Mouse (Mus musculus): ENCODE results near the gene Nradd.
A peak's percentile ranks its signal among the peaks of the same experiment; 100 is the strongest.

- TF ChIP-seq CTCF (IDR thresholded peaks at IDR 0.05 in 2 of 3, conservative IDR thresholded peaks at IDR 0.05 in 1 of 3; ENCODE audit: control insufficient read depth in 1 of 3, insufficient read depth in 1 of 3, low read depth in 2 of 3, low read length in 3 of 3, poor library complexity in 1 of 3, severe bottlenecking in 1 of 3) (peak; percentile 80 to 93 (median 87)), ZC3H11A (IDR thresholded peaks at IDR 0.05; ENCODE audit: low read depth, low read length) (peak; percentile 72), NELFE (IDR thresholded peaks at IDR 0.05; ENCODE audit: low read depth, low read length) (no peak), NRF1 (IDR thresholded peaks at IDR 0.05; ENCODE audit: insufficient read depth, low read depth, low read length, poor library complexity, severe bottlenecking) (no peak), POLR2AphosphoS2 (IDR thresholded peaks at IDR 0.05; ENCODE audit: low read length) (no peak), MAX (IDR thresholded peaks at IDR 0.05; ENCODE audit: low read length) (no peak), POLR2A (IDR thresholded peaks at IDR 0.05; ENCODE audit: control insufficient read depth in 1 of 2, insufficient read depth in 1 of 2, low read depth in 1 of 2, low read length in 2 of 2, poor library complexity in 1 of 2) (no peak), USF1 (IDR thresholded peaks at IDR 0.05; ENCODE audit: low read depth, low read length) (no peak), MYB (IDR thresholded peaks at IDR 0.05; ENCODE audit: low read depth, low read length) (no peak), BHLHE40 (IDR thresholded peaks at IDR 0.05; ENCODE audit: borderline replicate concordance, low read depth, low read length) (no peak), USF2 (IDR thresholded peaks at IDR 0.05; ENCODE audit: borderline replicate concordance in 1 of 2, insufficient read depth in 1 of 2, low read depth in 1 of 2, low read length in 2 of 2) (no peak), MXI1 (IDR thresholded peaks at IDR 0.05; ENCODE audit: low read depth, low read length) (no peak)
These were observed 6.9 kb upstream of the Nradd start for GRCm38 (mm10) chr9:110631191-110631590.
